Mouse (Mus musculus) E14TG2a.4 (cell line): Measurements from ENCODE around the gene Fam240a.

Source experiments
- H3K27me3 ChIP-seq: 2 replicates; pipeline ENCODE4 v1.6.1; 2014; ENCODE audit warnings: low read length, control low read depth; ENCODE audit not compliant: insufficient read depth
- H3K36me3 ChIP-seq: 2 replicates; pipeline ENCODE4 v1.6.1; 2014; ENCODE audit warnings: low read length, control low read depth; ENCODE audit not compliant: insufficient read depth
- H3K4me1 ChIP-seq: replicated peaks from 2 replicates; pipeline ENCODE4 v1.6.1; 2014; ENCODE audit warnings: low read depth, low read length, control low read depth
- H3K4me3 ChIP-seq: replicated peaks from 2 replicates; pipeline ENCODE4 v1.5.1; 2014; ENCODE audit warnings: mild to moderate bottlenecking, low read length
- H3K9me3 ChIP-seq: 2 replicates; pipeline ENCODE4 v1.6.1; 2014; ENCODE audit warnings: low read length, control low read depth
- CTCF ChIP-seq: conservative IDR thresholded peaks from 2 replicates; pipeline ENCODE4 v1.5.1; 2014; ENCODE audit warnings: low read length
- NANOG ChIP-seq: IDR thresholded peaks from 2 replicates; pipeline ENCODE4 v1.6.1; 2014; ENCODE audit warnings: borderline replicate concordance, low read length, mixed read lengths
- POU5F1 ChIP-seq: IDR thresholded peaks from 2 replicates; pipeline ENCODE4 v1.6.1; 2014; ENCODE audit warnings: low read length, borderline replicate concordance

The Fam240a gene

GRCm38 (mm10) chr9:110954681-110955445, 38.2 kb upstream of the Fam240a start:
- H3K9me3 ChIP-seq: no peaks in the 10 kb centered on the region
- H3K4me1 ChIP-seq: peaks cover 87% of the 10 kb centered on the region
- H3K4me3 ChIP-seq: peak overlapping the region; percentile 83
- no peaks in the 10 kb centered on the region for H3K27me3 ChIP-seq
- TF ChIP-seq NANOG (no peak), CTCF (no peak), POU5F1 (no peak)
- peaks cover 14% of the 10 kb centered on the region; the same call in 1 of the 2 replicates for H3K36me3 ChIP-seq

GRCm38 (mm10) chr9:110953550-110954461, 37.1 kb upstream of the Fam240a start:
- Histone ChIP-seq H3K4me3 (peak overlapping the region; percentile 83), H3K27me3 (no peaks in the 10 kb centered on the region), H3K4me1 (peaks cover 87% of the 10 kb centered on the region), H3K9me3 (no peaks in the 10 kb centered on the region), H3K36me3 (peaks cover 9% of the 10 kb centered on the region; the same call in 1 of the 2 replicates)
- TF ChIP-seq CTCF: peak; percentile 32
- no peak for TF ChIP-seq POU5F1
- TF ChIP-seq NANOG: no peak

- H3K9me3 ChIP-seq: no peaks in the 10 kb centered on the region
Measured at GRCm38 (mm10) chr9:110952931-110953549, 36.4 kb upstream of the Fam240a start.

GRCm38 (mm10) chr9:110952398-110952797, 35.7 kb upstream of the Fam240a start:
- Histone ChIP-seq H3K9me3 (no peaks in the 10 kb centered on the region), H3K4me1 (peaks cover 76% of the 10 kb centered on the region), H3K4me3 (peak overlapping the region; percentile 83), H3K27me3 (no peaks in the 10 kb centered on the region), H3K36me3 (no peaks in the 10 kb centered on the region)
- TF ChIP-seq NANOG (no peak), CTCF (no peak), POU5F1 (no peak)

More at GRCm38 (mm10) chr9:110952931-110953549, 36.4 kb upstream of the Fam240a start:
- TF ChIP-seq NANOG (peak; percentile 49; the same call in 1 of the 2 replicates), CTCF (no peak), POU5F1 (no peak)
- Histone ChIP-seq H3K27me3 (no peaks in the 10 kb centered on the region), H3K4me3 (peak overlapping the region; percentile 83), H3K4me1 (peaks cover 81% of the 10 kb centered on the region), H3K36me3 (peaks cover 2% of the 10 kb centered on the region; the same call in 1 of the 2 replicates)

GRCm38 (mm10) chr9:110951866-110952265, 35.2 kb upstream of the Fam240a start:
- H3K36me3 ChIP-seq: no peaks in the 10 kb centered on the region
- no peaks in the 10 kb centered on the region for H3K9me3 ChIP-seq
- TF ChIP-seq POU5F1: no peak
- no peak for TF ChIP-seq NANOG
- no peak for TF ChIP-seq CTCF
- H3K4me3 ChIP-seq: peak overlapping the region; percentile 83
- H3K4me1 ChIP-seq: peaks cover 72% of the 10 kb centered on the region
- no peaks in the 10 kb centered on the region for H3K27me3 ChIP-seq

GRCm38 (mm10) chr9:110951397-110951796, 34.7 kb upstream of the Fam240a start, which contains the start of gene Lrrc2:
Gene Lrrc2 (plus strand): TSS chr9:110951545.
- no peaks in the 10 kb centered on the region for H3K9me3 ChIP-seq
- no peak for TF ChIP-seq POU5F1
- peak; percentile 81 for TF ChIP-seq NANOG
- no peak for TF ChIP-seq CTCF
- no peaks in the 10 kb centered on the region for H3K27me3 ChIP-seq
- no peaks in the 10 kb centered on the region for H3K36me3 ChIP-seq
- peak within 1 kb of the TSS; percentile 83 for H3K4me3 ChIP-seq
- H3K4me1 ChIP-seq: peaks cover 67% of the 10 kb centered on the region

GRCm38 (mm10) chr9:110950109-110950508, 33.4 kb upstream of the Fam240a start:
- Histone ChIP-seq H3K36me3 (no peaks in the 10 kb centered on the region), H3K27me3 (no peaks in the 10 kb centered on the region), H3K4me1 (peaks cover 54% of the 10 kb centered on the region), H3K9me3 (no peaks in the 10 kb centered on the region), H3K4me3 (0 out of 2 replicates have a peak overlapping the region, but pooled peaks have one; percentile 35)
- TF ChIP-seq NANOG: no peak
- no peak for TF ChIP-seq CTCF
- no peak for TF ChIP-seq POU5F1

GRCm38 (mm10) chr9:110948813-110949310, 32.2 kb upstream of the Fam240a start:
- Histone ChIP-seq H3K4me1 (peaks cover 42% of the 10 kb centered on the region), H3K36me3 (peaks cover 10% of the 10 kb centered on the region), H3K9me3 (no peaks in the 10 kb centered on the region), H3K4me3 (peak overlapping the region; percentile 21), H3K27me3 (no peaks in the 10 kb centered on the region)
- TF ChIP-seq NANOG (no peak), CTCF (no peak), POU5F1 (no peak)
